Mouse (Mus musculus): Measurements from ENCODE around the gene Gm47791.
A peak's percentile ranks its signal among the peaks of the same experiment; 100 is the strongest.

Gene Gm47791

DNA sequence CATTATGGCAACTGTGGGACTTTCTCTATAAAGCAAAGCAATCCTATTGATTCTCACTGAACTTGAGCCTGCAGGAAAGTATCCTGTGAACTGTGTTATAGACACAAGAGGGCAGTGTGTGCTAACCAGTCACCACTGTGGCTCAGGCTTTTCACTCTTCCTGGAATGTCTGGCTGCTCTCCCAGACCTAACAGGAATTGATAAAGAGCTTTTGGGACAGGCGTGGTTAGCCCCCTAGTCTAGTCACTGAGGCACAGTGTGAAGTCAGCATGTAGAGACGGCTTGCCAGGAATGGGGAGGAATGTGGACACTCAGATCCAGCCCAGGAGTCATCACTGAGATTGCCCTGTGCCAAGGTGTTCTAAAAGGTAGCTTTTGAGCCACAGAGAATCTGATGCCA is 16.4 kb upstream of the Gm47791 start:
- peak; percentile 62 for DNase-seq (ENCODE audit: low read depth, low spot score)

- no peak for DNase-seq (ENCODE audit: low read depth, low spot score)
Measured at GRCm38 (mm10) chr1:82785546-82785945, 14.5 kb upstream of the Gm47791 start.

- DNase-seq (ENCODE audit: low read depth, low spot score): no peak
Measured at GRCm38 (mm10) chr1:82783559-82783958, 12.5 kb upstream of the Gm47791 start.

DNA sequence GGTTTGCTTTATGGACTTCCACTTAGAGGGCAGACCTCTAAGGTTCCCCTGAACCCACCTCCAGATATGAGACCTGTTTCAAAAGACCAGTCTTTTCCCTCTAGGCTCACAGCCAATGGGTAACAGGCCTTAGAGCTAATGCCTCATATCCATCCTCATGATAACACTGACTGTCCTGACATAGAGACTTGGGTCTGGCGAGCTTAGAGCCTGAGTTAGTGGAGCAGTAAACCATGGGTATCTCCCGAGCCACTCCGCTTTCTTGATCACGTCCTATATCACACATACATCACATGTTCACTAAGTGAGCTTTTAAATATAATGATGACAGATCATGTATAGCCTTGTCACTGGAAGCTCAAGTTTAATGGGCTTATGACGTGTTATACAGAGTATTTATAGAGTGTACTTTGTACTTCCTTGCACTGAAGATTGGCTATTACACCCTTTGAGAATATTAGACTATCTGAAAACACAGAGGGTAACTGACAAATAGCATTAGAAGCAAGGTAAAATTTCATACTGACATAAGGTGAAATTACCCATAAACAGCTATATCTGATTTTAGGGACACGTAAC is 8.4 kb upstream of the Gm47791 start:
- DNase-seq (ENCODE audit: low read depth, low spot score): no peak

DNA sequence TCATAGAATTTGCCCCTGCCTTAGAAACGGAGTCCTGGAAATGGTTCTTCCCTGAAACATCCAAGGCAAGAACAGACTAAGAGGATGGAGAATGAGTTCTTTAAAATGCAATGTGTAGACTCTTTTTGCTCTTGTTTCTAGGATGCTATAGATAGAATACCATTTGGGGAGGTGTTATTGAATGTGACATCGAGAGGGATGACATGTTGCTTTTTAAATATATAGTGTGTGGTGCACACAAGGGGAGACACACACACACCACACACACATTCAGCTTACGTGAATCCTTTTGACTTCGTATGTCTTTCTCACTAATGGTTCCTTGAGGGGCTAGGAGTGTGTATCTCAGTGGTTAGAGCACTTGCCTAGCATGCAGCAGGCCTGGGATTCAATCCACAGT is 4.2 kb upstream of the Gm47791 start:
- no peak for DNase-seq (ENCODE audit: low read depth, low spot score)

- no peak for DNase-seq (ENCODE audit: low read depth, low spot score)
Measured at GRCm38 (mm10) chr1:82773208-82773607, 2.2 kb upstream of the Gm47791 start.

DNA sequence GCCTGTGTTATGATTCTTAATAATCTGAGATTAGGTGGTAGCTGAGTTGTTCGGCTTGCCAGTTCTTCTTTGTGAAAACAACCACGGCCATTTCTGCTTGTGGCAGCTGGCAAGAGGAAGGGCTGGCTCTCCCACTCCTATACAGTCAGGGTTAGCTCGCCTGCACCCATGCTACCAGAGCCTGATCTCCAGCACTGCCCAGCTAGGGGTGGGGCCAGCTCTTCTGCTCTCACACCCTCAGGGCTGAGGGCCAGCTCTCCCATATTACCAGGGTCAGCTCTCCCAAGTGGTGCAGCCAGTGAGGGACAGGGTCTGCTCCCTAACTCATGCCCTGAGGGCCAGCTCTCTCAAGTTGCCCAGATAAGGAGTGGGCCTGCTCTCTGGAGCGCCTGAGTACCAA is 1.4 kb upstream of the Gm47791 start:
- no peak for DNase-seq (ENCODE audit: low read depth, low spot score)

DNA sequence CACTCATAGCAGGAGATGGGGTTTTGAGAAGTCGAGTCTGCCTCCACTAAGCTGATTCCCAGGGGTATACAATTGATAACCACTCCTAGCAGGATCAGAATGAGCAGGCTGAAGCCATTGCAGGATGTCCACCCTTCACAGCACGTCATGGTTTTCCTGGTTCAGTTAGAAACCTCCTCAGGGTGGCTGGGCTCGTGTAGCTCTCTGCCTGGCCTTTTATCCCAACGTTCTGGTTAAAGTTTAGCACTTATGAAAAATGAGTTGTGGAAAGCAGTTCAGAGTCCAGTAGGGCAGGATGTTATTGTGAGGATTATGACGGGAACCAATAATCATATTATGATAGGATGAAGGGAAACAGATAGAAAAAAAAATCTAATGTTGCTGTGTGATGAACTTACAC is 2.8 kb downstream of the Gm47791 start, which contains the start of gene Tm4sf20:
Tm4sf20 (minus strand) TSS at position 193 of the 400 bp plus-strand sequence.
- no peak for DNase-seq (ENCODE audit: low read depth, low spot score)

DNA sequence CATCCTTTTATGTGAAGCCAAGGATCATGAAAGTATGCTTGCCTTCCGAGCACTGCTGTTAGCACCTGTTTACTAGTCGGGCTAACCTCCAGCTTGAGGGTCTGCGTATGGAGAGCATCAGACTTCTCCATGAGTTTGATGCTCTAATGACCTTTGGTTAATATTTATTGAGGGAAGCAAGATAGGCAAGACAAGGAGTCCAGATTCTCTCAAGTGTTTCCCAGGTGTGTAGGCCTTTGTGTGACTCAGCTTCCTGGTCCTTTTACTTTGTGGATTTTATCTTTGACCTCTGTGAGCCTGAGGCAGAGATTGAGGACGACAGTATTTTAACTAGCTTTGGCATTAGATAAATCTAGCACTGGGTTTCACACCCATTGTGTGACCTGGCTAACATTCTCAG is 4.4 kb downstream of the Gm47791 start:
- DNase-seq (ENCODE audit: low read depth, low spot score): no peak

DNA sequence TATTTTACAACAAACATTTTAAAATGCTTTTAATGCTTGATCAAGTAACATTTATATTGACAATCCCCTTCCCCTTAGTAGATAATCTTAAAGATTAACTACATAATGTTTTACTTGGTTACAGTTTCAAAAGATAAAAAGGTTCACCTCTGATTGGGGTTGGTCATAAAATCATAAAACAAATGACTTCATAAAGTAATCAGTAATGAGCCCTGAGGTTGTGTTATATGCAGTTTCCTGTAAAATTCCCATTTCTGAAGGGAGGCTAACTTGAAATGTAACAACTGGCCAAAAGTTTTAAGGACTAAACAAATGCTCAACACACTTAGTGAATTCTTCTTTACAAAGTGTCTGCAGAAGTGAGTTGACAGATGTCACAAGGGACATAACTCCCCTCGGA is 4.8 kb downstream of the Gm47791 start:
- no peak for DNase-seq (ENCODE audit: low read depth, low spot score)

GRCm38 (mm10) chr1:82762274-82762673 is 8.8 kb downstream of the Gm47791 start:
- DNase-seq (ENCODE audit: low read depth, low spot score): no peak

DNA sequence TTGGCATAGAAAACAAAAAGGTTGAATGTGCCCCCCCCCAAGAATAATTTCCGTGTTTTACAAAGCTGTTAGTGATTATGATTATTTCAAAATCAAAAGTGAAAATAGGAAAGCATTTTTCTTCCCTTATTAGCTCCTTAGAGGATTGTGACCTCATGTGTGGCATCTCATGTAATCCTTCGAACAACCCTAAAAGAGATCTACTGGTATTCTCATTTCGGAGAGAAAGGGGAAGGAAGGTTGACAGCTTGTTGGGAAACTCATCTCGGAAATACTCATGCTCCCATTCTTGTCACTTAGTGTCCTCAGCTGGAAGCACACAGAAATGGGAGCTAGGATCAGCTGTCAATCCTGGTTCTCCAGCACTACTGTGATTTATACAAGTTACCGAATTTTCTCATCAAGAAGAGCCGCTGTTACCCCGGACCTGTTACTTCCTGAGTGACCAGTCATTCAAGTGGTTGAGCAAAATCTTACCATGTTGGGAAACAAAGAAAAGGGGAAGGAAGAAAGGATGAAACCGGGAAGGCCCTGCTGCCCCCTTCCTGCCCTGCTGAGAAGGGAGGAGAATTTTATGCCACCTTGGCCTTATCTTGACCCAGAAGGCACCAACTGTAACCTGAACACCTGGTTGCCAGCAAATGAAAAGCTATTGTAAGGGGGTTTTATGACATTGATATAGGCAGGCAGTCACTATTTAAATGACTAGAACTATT is 9.4 kb downstream of the Gm47791 start:
- DNase-seq (ENCODE audit: low read depth, low spot score): no peak

DNA sequence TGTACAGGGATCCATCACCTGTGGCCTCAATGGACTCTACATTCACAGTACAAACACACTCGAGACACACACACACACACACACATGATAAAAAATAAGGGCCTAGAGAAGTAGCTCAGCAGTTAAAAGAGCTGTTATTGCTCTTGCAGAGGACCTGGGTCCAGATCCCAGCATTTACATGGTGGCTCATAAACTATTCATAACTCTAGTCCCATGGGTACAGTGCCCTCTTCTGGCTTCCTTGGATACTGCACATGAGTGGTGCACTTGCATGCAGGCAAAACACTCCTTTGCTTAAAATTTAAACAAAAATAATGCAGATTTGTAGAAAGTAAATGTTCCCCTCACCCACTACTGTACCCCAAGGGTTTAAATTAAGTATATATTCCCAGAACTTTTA is 11.5 kb downstream of the Gm47791 start:
- DNase-seq (ENCODE audit: low read depth, low spot score): no peak

- DNase-seq (ENCODE audit: low read depth, low spot score): no peak
Measured at GRCm38 (mm10) chr1:82747714-82748452, 23.2 kb downstream of the Gm47791 start.

GRCm38 (mm10) chr1:82746408-82746807 is 24.6 kb downstream of the Gm47791 start:
- DNase-seq (ENCODE audit: low read depth, low spot score): no peak

DNA sequence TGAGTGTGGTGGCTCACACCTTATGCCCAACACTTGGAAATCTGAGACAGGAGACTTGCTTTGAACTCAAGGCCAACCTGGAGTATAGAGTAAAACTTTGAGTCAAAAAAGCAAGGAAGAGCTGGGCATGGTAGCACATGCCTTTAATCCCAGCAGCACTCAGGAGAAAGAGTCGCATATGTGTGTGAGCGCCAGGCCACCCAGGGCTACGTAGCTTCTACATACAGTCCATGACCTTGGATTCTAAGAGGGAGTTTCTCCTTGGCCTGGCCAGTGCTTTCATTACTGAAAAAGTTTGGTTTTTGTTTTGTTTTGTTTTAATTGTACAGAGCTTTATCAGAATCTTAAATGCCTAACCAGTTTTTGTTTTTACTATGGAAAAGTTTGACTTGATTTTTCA is 27.1 kb downstream of the Gm47791 start:
- DNase-seq (ENCODE audit: low read depth, low spot score): no peak

- DNase-seq (ENCODE audit: low read depth, low spot score): peak; percentile 46
Measured at GRCm38 (mm10) chr1:82741539-82741938, 29.5 kb downstream of the Gm47791 start.

- DNase-seq (ENCODE audit: low read depth, low spot score): no peak
Measured at GRCm38 (mm10) chr1:82738066-82738465, 33.0 kb downstream of the Gm47791 start.

DNA sequence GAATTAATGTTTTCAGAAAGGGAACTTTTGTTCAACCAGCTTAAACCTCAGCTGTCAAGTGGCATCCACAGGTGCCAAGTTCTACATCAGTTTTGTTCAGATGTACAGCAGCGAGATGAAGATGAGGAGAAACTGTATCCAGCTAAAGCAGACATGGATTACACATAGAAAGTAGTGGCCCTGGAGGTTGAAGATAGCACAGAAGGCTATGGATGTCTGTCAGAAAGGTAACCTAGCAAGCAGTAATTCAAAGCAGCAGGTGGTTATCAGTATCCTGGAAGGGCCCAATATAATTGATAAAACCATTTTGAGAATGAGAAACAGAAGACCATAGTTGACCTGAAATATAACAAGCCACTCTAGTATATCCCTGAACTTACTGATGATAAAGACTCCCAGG is 37.7 kb downstream of the Gm47791 start:
- no peak for DNase-seq (ENCODE audit: low read depth, low spot score)

GRCm38 (mm10) chr1:82726482-82726881 is 44.6 kb downstream of the Gm47791 start:
- DNase-seq (ENCODE audit: low read depth, low spot score): no peak

GRCm38 (mm10) chr1:82725875-82726185 is 45.2 kb downstream of the Gm47791 start:
- no peak for DNase-seq (ENCODE audit: low read depth, low spot score)

DNA sequence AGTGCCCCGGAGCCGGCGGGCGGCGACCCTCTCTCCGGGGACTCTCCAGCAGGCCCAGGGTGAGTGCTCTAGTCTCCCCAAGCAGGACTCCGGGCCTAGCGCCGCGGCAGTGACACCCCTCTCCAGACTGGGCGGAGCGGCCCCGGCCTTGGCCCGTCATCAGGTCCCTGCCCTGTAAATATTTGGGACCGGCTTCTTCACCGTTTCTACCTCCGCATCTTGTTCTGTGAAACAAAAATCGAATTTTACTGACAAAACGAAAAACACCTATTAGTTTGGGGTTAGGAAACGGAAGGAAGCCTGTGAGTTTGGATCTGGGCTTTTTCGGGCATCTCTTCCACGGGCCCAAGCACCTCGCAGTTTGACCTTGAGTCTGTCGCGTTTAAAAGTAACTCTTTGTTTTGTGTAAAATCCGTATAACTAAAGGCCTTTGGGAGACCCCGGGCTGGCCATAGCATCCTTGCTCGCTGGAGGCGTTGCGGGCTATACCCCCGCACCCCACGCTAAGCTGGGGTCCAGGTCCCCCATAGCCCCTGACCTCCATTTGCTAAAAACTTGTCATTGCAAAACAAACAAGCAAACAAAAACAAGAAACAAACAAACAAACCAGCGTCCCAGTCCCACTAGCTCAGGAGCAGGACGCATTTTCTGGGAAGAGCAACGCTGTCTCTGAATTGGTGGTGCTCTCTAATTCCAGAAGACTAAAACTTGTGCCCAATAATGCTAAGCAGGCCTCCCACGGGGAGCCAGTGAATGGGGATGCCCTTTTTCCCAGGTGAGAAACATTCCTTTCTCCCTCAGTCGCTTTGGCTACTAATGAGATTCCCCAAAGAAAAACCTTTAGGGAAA is 45.8 kb downstream of the Gm47791 start:
- no peak for DNase-seq (ENCODE audit: low read depth, low spot score)

Data from telencephalon, adult 2 months (tissue).